Mouse (Mus musculus) kidney, embryonic 15.5 days (tissue): ENCODE measurements around the gene Tuba1a. TPM values are rescaled to one million over a fixed set of nuclear protein-coding genes. Genes with fewer than 3 reads are reported as not detected.
"Not testable (repeated sequence)": the region's sequence is repeated elsewhere in the genome, so short reads cannot be mapped to it uniquely, and the experiment has no call there.

Experiments used
- ATAC-seq: fragments of 200-750 bp; cut with Nextera tagmentation; replicated peaks from 2 replicates; pipeline ENCODE4 v1.8.0; 2017; ENCODE audit warnings: moderate TSS enrichment; ENCODE audit not compliant: low FRiP score
- H3K27ac ChIP-seq: fragments of 300-500 bp; sonication (generic); 2 replicates; pipeline ENCODE4 v1.5.1; 2015; ENCODE audit warnings: mild to moderate bottlenecking, inconsistent platforms
- H3K27me3 ChIP-seq: fragments of 300-500 bp; sonication (generic); 2 replicates; pipeline ENCODE4 v1.6.1; 2015; ENCODE audit warnings: inconsistent platforms
- H3K36me3 ChIP-seq: fragments of 300-500 bp; sonication (generic); 2 replicates; pipeline ENCODE4 v1.6.1; 2015; ENCODE audit warnings: inconsistent platforms
- H3K4me1 ChIP-seq: fragments of 300-500 bp; sonication (generic); 2 replicates; pipeline ENCODE4 v1.6.1; 2015; ENCODE audit warnings: inconsistent platforms
- H3K4me2 ChIP-seq: fragments of 300-500 bp; sonication (generic); 2 replicates; pipeline ENCODE4 v1.6.1; 2015; ENCODE audit warnings: moderate library complexity, mild to moderate bottlenecking, inconsistent platforms
- H3K4me3 ChIP-seq: fragments of 300-500 bp; sonication (generic); replicated peaks from 2 replicates; pipeline ENCODE4 v1.5.1; 2015; ENCODE audit warnings: mild to moderate bottlenecking, inconsistent platforms
- H3K9ac ChIP-seq: fragments of 300-500 bp; sonication (generic); 2 replicates; pipeline ENCODE4 v1.6.1; 2015; ENCODE audit warnings: mild to moderate bottlenecking, inconsistent platforms
- H3K9me3 ChIP-seq: fragments of 300-500 bp; sonication (generic); replicated peaks from 2 replicates; pipeline ENCODE4 v1.6.1; 2016; ENCODE audit warnings: inconsistent platforms
- WGBS: fragments of 180-500 bp; shearing (Covaris S2); methylation state at CpG from one replicate; pipeline ENCODE4 v1.1.7; 2015; ENCODE audit warnings: mixed read lengths; 5-methylcytosine and 5-hydroxymethylcytosine counted together
- polyA plus RNA-seq: library from polyadenylated mRNA; unstranded; fragments of >200 nt; fragmentation: Nextera tagmentation; extraction: Ambion mirVana; gene quantifications from 2 replicates; pipeline ENCODE4 v1.2.1, GENCODE M21; 2015

Tuba1a gene
- polyA plus RNA-seq, 1 experiment from 2014 or later, result 1,029 TPM

- H3K4me2 ChIP-seq, result no peak overlapping the region
- H3K27ac ChIP-seq, result no peak overlapping the region
- ATAC-seq, result no peak
- peaks cover 16% of the 10 kb centered on the region for H3K36me3 ChIP-seq
- no peak overlapping the region for H3K9ac ChIP-seq
- no peaks in the 10 kb centered on the region for H3K9me3 ChIP-seq
- H3K4me3 ChIP-seq, result no peak overlapping the region
- peaks cover 5% of the 10 kb centered on the region for H3K4me1 ChIP-seq
- H3K27me3 ChIP-seq, result no peaks in the 10 kb centered on the region
These were observed 5.1 kb downstream of the Tuba1a start for GRCm38 (mm10) chr15:98948382-98948781.

GRCm38 (mm10) chr15:98947884-98948283, 5.6 kb downstream of the Tuba1a start:
- H3K9me3 ChIP-seq, result no peaks in the 10 kb centered on the region
- peaks cover 5% of the 10 kb centered on the region for H3K4me1 ChIP-seq
- peaks cover 16% of the 10 kb centered on the region for H3K36me3 ChIP-seq
- no peak overlapping the region for H3K9ac ChIP-seq
- no peak overlapping the region for H3K27ac ChIP-seq
- no peaks in the 10 kb centered on the region for H3K27me3 ChIP-seq
- 45% methylated on average over 3 of the region's 3 CpGs for WGBS
- no peak overlapping the region for H3K4me2 ChIP-seq
- H3K4me3 ChIP-seq, result no peak overlapping the region
- no peak for ATAC-seq

GRCm38 (mm10) chr15:98943133-98943532, 10.4 kb downstream of the Tuba1a start:
- H3K9me3 ChIP-seq, result no peaks in the 10 kb centered on the region
- WGBS, result 64% methylated on average over 4 of the region's 4 CpGs
- H3K9ac ChIP-seq, result no peak overlapping the region
- H3K4me3 ChIP-seq, result no peak overlapping the region
- no peak overlapping the region for H3K4me2 ChIP-seq
- no peaks in the 10 kb centered on the region for H3K4me1 ChIP-seq
- H3K36me3 ChIP-seq, result no peaks in the 10 kb centered on the region
- ATAC-seq, result no peak
- no peak overlapping the region for H3K27ac ChIP-seq
- no peaks in the 10 kb centered on the region for H3K27me3 ChIP-seq

- Histone ChIP-seq H3K4me1 (no peaks in the 10 kb centered on the region), H3K27ac (no peak overlapping the region), H3K9me3 (no peaks in the 10 kb centered on the region), H3K36me3 (no peaks in the 10 kb centered on the region), H3K27me3 (no peaks in the 10 kb centered on the region), H3K9ac (no peak overlapping the region), H3K4me2 (no peak overlapping the region), H3K4me3 (no peak overlapping the region)
- ATAC-seq, result no peak
- 84% methylated on average over 4 of the region's 4 CpGs for WGBS
These were observed 11.4 kb downstream of the Tuba1a start for GRCm38 (mm10) chr15:98942081-98942480.

- no peaks in the 10 kb centered on the region for H3K4me1 ChIP-seq
- 76% methylated on average over 2 of the region's 2 CpGs for WGBS
- H3K27ac ChIP-seq, result no peak overlapping the region
- no peak overlapping the region for H3K9ac ChIP-seq
- ATAC-seq, result no peak
- H3K36me3 ChIP-seq, result no peaks in the 10 kb centered on the region
- H3K9me3 ChIP-seq, result no peaks in the 10 kb centered on the region
- no peak overlapping the region for H3K4me2 ChIP-seq
- H3K4me3 ChIP-seq, result no peak overlapping the region
- no peaks in the 10 kb centered on the region for H3K27me3 ChIP-seq
These were observed 12.0 kb downstream of the Tuba1a start for GRCm38 (mm10) chr15:98941539-98941938.

DNA sequence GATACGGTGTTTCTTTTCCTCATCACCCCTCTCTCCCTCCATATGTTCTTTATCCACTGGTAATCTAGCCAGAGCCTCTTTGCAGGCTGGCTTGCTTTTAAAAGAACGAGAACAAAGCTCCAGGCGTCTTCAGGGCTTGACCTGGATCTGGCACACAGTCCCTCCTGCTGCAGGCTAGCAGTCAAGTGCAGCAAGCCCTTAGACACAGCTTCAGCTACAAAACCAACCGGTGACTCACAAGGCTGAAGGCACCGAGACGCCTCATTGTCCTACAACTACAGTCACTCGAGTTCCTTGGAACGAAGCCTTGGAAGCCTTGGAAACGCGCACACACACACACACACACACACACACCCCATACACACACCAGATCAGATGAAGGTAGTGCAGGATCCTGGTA, 12.7 kb downstream of the Tuba1a start:
- no peak overlapping the region for H3K4me2 ChIP-seq
- H3K9me3 ChIP-seq, result no peaks in the 10 kb centered on the region
- H3K27ac ChIP-seq, result no peak overlapping the region
- peaks cover 2% of the 10 kb centered on the region for H3K4me1 ChIP-seq
- ATAC-seq, result no peak
- no peaks in the 10 kb centered on the region for H3K36me3 ChIP-seq
- no peak overlapping the region for H3K4me3 ChIP-seq
- no peak overlapping the region for H3K9ac ChIP-seq
- H3K27me3 ChIP-seq, result no peaks in the 10 kb centered on the region
- WGBS, result 76% methylated on average over 10 of the region's 10 CpGs

DNA sequence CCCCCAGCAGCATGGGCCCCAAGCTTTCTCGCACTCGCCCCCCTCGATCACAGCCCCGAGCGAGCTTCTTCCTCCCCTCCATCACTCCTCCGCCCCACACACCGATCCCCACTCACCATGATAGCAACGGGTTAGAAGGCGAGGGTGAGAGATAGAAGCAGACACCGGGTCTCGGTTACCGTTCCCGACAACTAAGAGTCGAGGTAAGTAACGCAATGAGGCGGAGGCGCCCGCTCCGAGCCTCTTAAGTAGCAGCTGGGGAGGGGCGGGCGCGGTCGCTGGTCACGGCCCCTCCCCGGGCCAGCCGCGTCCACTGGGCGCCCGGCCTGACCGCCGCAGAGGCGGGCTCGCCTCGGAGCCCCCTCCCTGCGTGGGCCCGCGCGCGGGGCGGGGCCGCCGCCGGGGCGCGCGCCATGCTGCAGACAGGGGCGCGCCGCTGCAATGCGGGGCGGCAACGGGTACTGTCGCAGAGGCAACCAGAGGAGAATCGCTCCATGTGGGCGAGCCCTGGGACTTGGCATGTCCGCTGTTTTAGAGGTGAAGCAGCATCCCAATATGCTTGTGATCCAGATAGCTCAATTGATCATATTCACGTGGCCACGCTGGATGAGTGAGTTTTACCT, 19.2 kb downstream of the Tuba1a start, which contains the start of gene Tuba1b:
Gene Tuba1b, minus strand, starts transcription at position 349 of the 623 bp plus-strand sequence.
- H3K4me1 ChIP-seq, result peaks cover 20% of the 10 kb centered on the region
- peak within 1 kb of the TSS; percentile 87 for H3K9ac ChIP-seq
- H3K36me3 ChIP-seq, result peaks cover 12% of the 10 kb centered on the region
- peak within 1 kb of the TSS; percentile 88 for H3K4me2 ChIP-seq
- peak within 1 kb of the TSS; percentile 99 for H3K27ac ChIP-seq
- peak within 1 kb of the TSS; percentile 77 for H3K4me3 ChIP-seq
- ATAC-seq, result peak; percentile 98
- WGBS, result under 1% methylated on average over 58 of the region's 58 CpGs
- H3K9me3 ChIP-seq, result no peaks in the 10 kb centered on the region
- H3K27me3 ChIP-seq, result no peaks in the 10 kb centered on the region

GRCm38 (mm10) chr15:98933833-98934216, 19.7 kb downstream of the Tuba1a start:
- Histone ChIP-seq H3K4me3 (peak overlapping the region; percentile 77), H3K36me3 (peaks cover 12% of the 10 kb centered on the region), H3K9me3 (no peaks in the 10 kb centered on the region), H3K27me3 (no peaks in the 10 kb centered on the region), H3K9ac (peak overlapping the region; percentile 87), H3K4me2 (peak overlapping the region; percentile 88), H3K27ac (peak overlapping the region; percentile 99), H3K4me1 (peaks cover 22% of the 10 kb centered on the region)
- WGBS, result under 1% methylated on average over 35 of the region's 35 CpGs
- peak; percentile 80 for ATAC-seq

DNA sequence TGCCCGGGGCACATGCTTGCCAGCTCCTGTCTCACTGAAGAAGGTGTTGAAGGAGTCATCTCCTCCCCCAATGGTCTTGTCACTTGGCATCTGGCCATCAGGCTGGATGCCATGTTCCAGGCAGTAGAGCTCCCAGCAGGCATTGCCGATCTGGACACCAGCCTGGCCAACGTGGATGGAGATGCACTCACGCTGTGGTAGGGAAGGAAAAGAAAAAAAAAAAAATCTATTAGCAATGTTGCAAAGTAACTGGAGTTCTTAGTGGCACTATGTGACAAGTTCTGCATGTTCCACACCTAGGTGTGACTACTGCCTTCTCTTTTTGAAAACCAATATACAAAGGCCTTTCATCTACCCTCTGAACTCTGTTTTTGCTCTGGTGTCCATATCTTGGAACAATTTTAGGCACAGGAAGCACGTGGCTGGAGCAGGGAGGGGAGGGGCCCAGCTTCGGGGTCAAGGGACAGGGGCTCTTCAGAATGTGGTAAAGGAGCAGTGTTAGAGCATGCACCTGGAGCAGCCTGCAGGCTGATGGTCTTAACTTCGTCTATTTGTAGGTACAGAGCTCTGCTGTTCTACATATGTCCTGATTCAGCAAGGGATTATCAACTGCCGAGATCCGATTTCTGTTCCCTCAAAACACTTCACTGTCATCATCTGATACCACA, 20.4 kb downstream of the Tuba1a start:
- ATAC-seq, H3K27me3 ChIP-seq: not testable (repeated sequence)
- WGBS, result 5% methylated on average over 8 of the region's 9 CpGs

GRCm38 (mm10) chr15:98930998-98931397, 22.5 kb downstream of the Tuba1a start:
- H3K27ac ChIP-seq, result 0 out of 2 replicates have a peak overlapping the region, but pooled peaks have one; percentile 10
- H3K27me3 ChIP-seq, result no peaks in the 10 kb centered on the region
- peaks cover 26% of the 10 kb centered on the region for H3K4me1 ChIP-seq
- H3K36me3 ChIP-seq, result peaks cover 12% of the 10 kb centered on the region
- H3K9me3 ChIP-seq, result no peaks in the 10 kb centered on the region
- 67% methylated on average over 3 of the region's 3 CpGs for WGBS
- no peak overlapping the region for H3K4me3 ChIP-seq
- no peak for ATAC-seq
- no peak overlapping the region for H3K9ac ChIP-seq
- no peak overlapping the region for H3K4me2 ChIP-seq

More for the DNA sequence above, 20.4 kb downstream of the Tuba1a start:
- H3K4me3 ChIP-seq, result peak overlapping the region; percentile 77
- H3K9ac ChIP-seq, result peak overlapping the region; percentile 87
- H3K4me2 ChIP-seq, result peak overlapping the region; percentile 88
- peaks cover 27% of the 10 kb centered on the region for H3K4me1 ChIP-seq
- H3K9me3 ChIP-seq, result not testable (repeated sequence)
- peaks cover 12% of the 10 kb centered on the region for H3K36me3 ChIP-seq
- H3K27ac ChIP-seq, result peak overlapping the region; percentile 99

- peaks cover 18% of the 10 kb centered on the region for H3K4me1 ChIP-seq
- ATAC-seq, result no peak
- H3K9me3 ChIP-seq, result no peaks in the 10 kb centered on the region
- H3K9ac ChIP-seq, result no peak overlapping the region
- WGBS, result 48% methylated on average over 8 of the region's 8 CpGs
- peaks cover 12% of the 10 kb centered on the region for H3K36me3 ChIP-seq
- peak overlapping the region; percentile 49; the same call in 1 of the 2 replicates for H3K27ac ChIP-seq
- no peaks in the 10 kb centered on the region for H3K27me3 ChIP-seq
- no peak overlapping the region for H3K4me2 ChIP-seq
- H3K4me3 ChIP-seq, result no peak overlapping the region
These were observed 23.3 kb downstream of the Tuba1a start for GRCm38 (mm10) chr15:98930017-98930734.
